10 mouse cellular contexts compared by ENCODE assay signal in genomic region chr11:70234037-70234436, GRCm38 (mm10). TPM values are rescaled to one million over a fixed set of nuclear protein-coding genes. Genes with fewer than 3 reads are reported as not detected.
A peak's percentile ranks its signal among the peaks of the same experiment; 100 is the strongest.
DNase-seq lines count a peak whose midpoint lies in the region; ATAC-seq and TF ChIP-seq lines count a peak whose summit lies in the region.
"Had no signal": no experiment of that assay in that cellular context is flagged by ENCODE, and none has a peak within 500 bp of the region (broad histone marks: within the 10 kb centered on the region; RNA-seq: fewer than 3 reads in every experiment).

No protein-coding gene starts in this region.

- no peaks in the 10 kb centered on the region for H3K36me3 ChIP-seq in heart, adult 2 months (ENCODE audit: control insufficient read depth, insufficient read depth, low read length)
- H3K36me3 ChIP-seq in heart, embryonic 11.5 days (ENCODE audit: control insufficient read depth, insufficient read depth, low read length), result 0 out of 2 replicates have a peak, but pooled peaks cover 2% of the 10 kb centered on the region
- H3K36me3 ChIP-seq in forebrain, embryonic 15.5 days, result peaks cover 15% of the 10 kb centered on the region

- intact Hi-C loops in heart, adult 2 months (cut with DNase I), result no loop called here

- H3K27me3 ChIP-seq in heart, adult 2 months (ENCODE audit: control insufficient read depth, insufficient read depth, low read length), result no peaks in the 10 kb centered on the region
- H3K27me3 ChIP-seq in heart, embryonic 11.5 days (ENCODE audit: control insufficient read depth, insufficient read depth, low read length), result peaks cover 16% of the 10 kb centered on the region
- peaks cover 20% of the 10 kb centered on the region for H3K27me3 ChIP-seq in forebrain, embryonic 15.5 days

- 0 out of 2 replicates have a peak, but pooled peaks have one; percentile 37 for TF ChIP-seq POLR2A in heart, adult 2 months (IDR thresholded peaks at IDR 0.05; ENCODE audit: insufficient read depth, low read depth, low read length)
- no peak for TF ChIP-seq POLR2A in cortical plate, adult 2 months (IDR thresholded peaks at IDR 0.05; ENCODE audit: extremely low read depth, insufficient read depth, low read length)

- no peaks in the 10 kb centered on the region for H3K79me2 ChIP-seq in heart, adult 2 months (replicated peaks; ENCODE audit: control insufficient read depth, insufficient read depth, low read length)

- no peak for TF ChIP-seq CTCF in heart, adult 2 months (IDR thresholded peaks at IDR 0.05)
- no peak for TF ChIP-seq CTCF in cortical plate, adult 2 months (IDR thresholded peaks at IDR 0.05; ENCODE audit: extremely low read depth, insufficient read depth, low read length)

- no peaks in the 10 kb centered on the region for H3K9me3 ChIP-seq in heart, embryonic 11.5 days (replicated peaks; ENCODE audit: control insufficient read depth, low read length)
- no peaks in the 10 kb centered on the region for H3K9me3 ChIP-seq in forebrain, embryonic 15.5 days
- H3K9me3 ChIP-seq: hindbrain, embryonic 15.5 days had no signal

- no peak overlapping the region for H3K9ac ChIP-seq in heart, adult 2 months (ENCODE audit: low read depth, low read length)
- no peak overlapping the region for H3K9ac ChIP-seq in heart, embryonic 11.5 days (ENCODE audit: low read depth, low read length)
- no peak overlapping the region for H3K9ac ChIP-seq in forebrain, embryonic 15.5 days (replicated peaks)
- H3K9ac ChIP-seq: hindbrain, embryonic 15.5 days had no signal

- ATAC-seq in heart, embryonic 11.5 days (replicated peaks; ENCODE audit: insufficient number of reproducible peaks, low FRiP score, low TSS enrichment), result no peak
- ATAC-seq in forebrain, embryonic 15.5 days (replicated peaks), result no peak

- H3K27ac ChIP-seq in heart, adult 2 months, result peak overlapping the region; percentile 94
- no peak overlapping the region for H3K27ac ChIP-seq in heart, embryonic 11.5 days (ENCODE audit: low read depth, low read length)
- H3K27ac ChIP-seq in cortical plate, adult 2 months (ENCODE audit: insufficient read depth, low read length), result 0 out of 2 replicates have a peak overlapping the region, but pooled peaks have one; percentile 18
- no peak overlapping the region for H3K27ac ChIP-seq in forebrain, embryonic 15.5 days (replicated peaks)
- H3K27ac ChIP-seq: hindbrain, embryonic 15.5 days had no signal

- H3K4me2 ChIP-seq in heart, embryonic 11.5 days, result no peak overlapping the region
- no peak overlapping the region for H3K4me2 ChIP-seq in forebrain, embryonic 15.5 days (replicated peaks)

- peaks cover 5% of the 10 kb centered on the region for H3K4me1 ChIP-seq in heart, adult 2 months (ENCODE audit: control insufficient read depth, insufficient read depth, low read length)
- peaks cover 38% of the 10 kb centered on the region for H3K4me1 ChIP-seq in heart, embryonic 11.5 days (ENCODE audit: control insufficient read depth, insufficient read depth, low read length)
- H3K4me1 ChIP-seq in cortical plate, adult 2 months (ENCODE audit: control insufficient read depth, insufficient read depth, low read length), result 0 out of 2 replicates have a peak, but pooled peaks cover 3% of the 10 kb centered on the region
- H3K4me1 ChIP-seq in forebrain, embryonic 15.5 days, result peaks cover 55% of the 10 kb centered on the region

- H3K4me3 ChIP-seq in heart, adult 2 months, result no peak overlapping the region
- no peak overlapping the region for H3K4me3 ChIP-seq in heart, embryonic 11.5 days (ENCODE audit: low read depth, low read length)
- H3K4me3 ChIP-seq in cortical plate, adult 2 months (ENCODE audit: insufficient read depth, low read length), result no peak overlapping the region
- H3K4me3 ChIP-seq in forebrain, embryonic 15.5 days, result no peak overlapping the region
- H3K4me3 ChIP-seq: hindbrain, embryonic 15.5 days had no signal

- TF ChIP-seq EP300 in heart, adult 2 months (IDR thresholded peaks at IDR 0.05; ENCODE audit: insufficient read depth, low read depth, low read length), result no peak

- 37% methylated on average over 5 of the region's 5 CpGs for WGBS in heart, adult 2 months
- 50% methylated on average over 5 of the region's 5 CpGs for WGBS in heart, embryonic 11.5 days (ENCODE audit: insufficient replicate concordance)
- 68% methylated on average over 5 of the region's 5 CpGs for WGBS in forebrain, embryonic 15.5 days

- DNase-seq in heart, adult 2 months, result peak; percentile 68 to 71
- peak; percentile 53 for DNase-seq in 3134 (ENCODE audit: extremely low read depth, insufficient read length, low spot score)
- peak; percentile 54 for DNase-seq in kidney, postnatal 10 days
- DNase-seq in embryo, embryonic 10.5 days (ENCODE audit: low spot score), result no peak
- no peak for DNase-seq in thymus, adult 18-20 months

RNA-seq across cellular contexts. Expression of gene 0610010K14Rik, which starts 3.7 kb away (rescaled TPM):
- 10 to 100 TPM; 30.7 to 34.5 TPM for total RNA-seq in heart, adult 2 months (2021)
- 38.9 and 48.1 TPM in 2 replicates for polyA plus RNA-seq in heart, adult 2 months (2012; rRNA removed)
- polyA plus RNA-seq in heart, embryonic 11.5 days (2014; fragmentation: Nextera tagmentation; extraction: Ambion mirVana), result 129 and 132 TPM in 2 replicates
- 65.5 and 68.4 TPM in 2 replicates for polyA plus RNA-seq in cortical plate, adult 2 months (2012; rRNA removed)
- polyA plus RNA-seq in forebrain, embryonic 15.5 days (2015; fragmentation: Nextera tagmentation; extraction: Ambion mirVana), result 191 and 199 TPM in 2 replicates

RNA-seq across cellular contexts. Expression of gene Bcl6b, which starts 4.4 kb away (rescaled TPM):
- total RNA-seq in heart, adult 2 months (2021), result 10 to 100 TPM in 1 of 2 experiments, 1 to 10 TPM in 1; 9.1 to 13.7 TPM
- polyA plus RNA-seq in heart, adult 2 months (2012; rRNA removed), result 18.9 and 21.0 TPM in 2 replicates
- polyA plus RNA-seq in heart, embryonic 11.5 days (2014; fragmentation: Nextera tagmentation; extraction: Ambion mirVana), result 11.9 and 13.0 TPM in 2 replicates
- polyA plus RNA-seq in cortical plate, adult 2 months (2012; rRNA removed), result 1.2 and 1.4 TPM in 2 replicates
- polyA plus RNA-seq in forebrain, embryonic 15.5 days (2015; fragmentation: Nextera tagmentation; extraction: Ambion mirVana), result 5.7 and 6.1 TPM in 2 replicates
- total RNA-seq: monocyte, adult 5-6 weeks had no signal

RNA-seq across cellular contexts. Expression of gene Gm21988, which starts 5.6 kb away (rescaled TPM):
- total RNA-seq in heart, adult 2 months (2021), result 1 to 10 TPM; 2.0 to 3.4 TPM
- 5.0 and 5.5 TPM in 2 replicates for polyA plus RNA-seq in heart, adult 2 months (2012; rRNA removed)
- polyA plus RNA-seq in heart, embryonic 11.5 days (2014; fragmentation: Nextera tagmentation; extraction: Ambion mirVana), result 7.7 and 9.3 TPM in 2 replicates
- 10.0 and 10.4 TPM in 2 replicates for polyA plus RNA-seq in cortical plate, adult 2 months (2012; rRNA removed)
- polyA plus RNA-seq in forebrain, embryonic 15.5 days (2015; fragmentation: Nextera tagmentation; extraction: Ambion mirVana), result 12.9 and 13.0 TPM in 2 replicates
- total RNA-seq: monocyte, adult 5-6 weeks had no signal

RNA-seq across cellular contexts. Expression of gene Rnasek, which starts 5.6 kb away (rescaled TPM):
- 100 to 1,000 TPM in 1 of 2 experiments, 10 to 100 TPM in 1; 95.4 to 103 TPM for total RNA-seq in heart, adult 2 months (2021)
- polyA plus RNA-seq in heart, adult 2 months (2012; rRNA removed), result 130 and 166 TPM in 2 replicates
- polyA plus RNA-seq in heart, embryonic 11.5 days (2014; fragmentation: Nextera tagmentation; extraction: Ambion mirVana), result 170 and 183 TPM in 2 replicates
- polyA plus RNA-seq in cortical plate, adult 2 months (2012; rRNA removed), result 330 and 337 TPM in 2 replicates
- 271 and 278 TPM in 2 replicates for polyA plus RNA-seq in forebrain, embryonic 15.5 days (2015; fragmentation: Nextera tagmentation; extraction: Ambion mirVana)

RNA-seq across cellular contexts. Expression of gene Slc16a13, which starts 13.2 kb away (rescaled TPM):
- 1 to 10 TPM; 2.2 to 2.8 TPM for total RNA-seq in heart, adult 2 months (2021)
- 4.0 and 7.4 TPM in 2 replicates for polyA plus RNA-seq in heart, adult 2 months (2012; rRNA removed)
- 7.6 and 7.8 TPM in 2 replicates for polyA plus RNA-seq in heart, embryonic 11.5 days (2014; fragmentation: Nextera tagmentation; extraction: Ambion mirVana)
- polyA plus RNA-seq in cortical plate, adult 2 months (2012; rRNA removed), result 6.2 and 6.3 TPM in 2 replicates
- polyA plus RNA-seq in forebrain, embryonic 15.5 days (2015; fragmentation: Nextera tagmentation; extraction: Ambion mirVana), result 14.9 and 17.7 TPM in 2 replicates

Comparison
In these comparisons a context has a peak if more than half of its experiments do, and no peak if none do; other contexts are left out.
1. H3K27ac ChIP-seq: peak in heart, adult 2 months (single experiment) and cortical plate, adult 2 months (single experiment); none in heart, embryonic 11.5 days (single experiment) and forebrain, embryonic 15.5 days (single experiment).
2. DNase-seq: peak in heart, adult 2 months (2 of 2), 3134 (single experiment) and kidney, postnatal 10 days (single experiment); none in embryo, embryonic 10.5 days (single experiment) and thymus, adult 18-20 months (0 of 2).